Mouse (Mus musculus) embryo, embryonic 10.5 days (tissue): ENCODE results near the gene Commd6.
"Not testable (repeated sequence)": the region's sequence is repeated elsewhere in the genome, so short reads cannot be mapped to it uniquely, and the experiment has no call there.

ENCODE experiments used
- DNase-seq: peaks from one replicate; pipeline ENCODE4 v3.0.0-alpha.2; 2015; ENCODE audit warnings: low spot score

Commd6 gene

DNA sequence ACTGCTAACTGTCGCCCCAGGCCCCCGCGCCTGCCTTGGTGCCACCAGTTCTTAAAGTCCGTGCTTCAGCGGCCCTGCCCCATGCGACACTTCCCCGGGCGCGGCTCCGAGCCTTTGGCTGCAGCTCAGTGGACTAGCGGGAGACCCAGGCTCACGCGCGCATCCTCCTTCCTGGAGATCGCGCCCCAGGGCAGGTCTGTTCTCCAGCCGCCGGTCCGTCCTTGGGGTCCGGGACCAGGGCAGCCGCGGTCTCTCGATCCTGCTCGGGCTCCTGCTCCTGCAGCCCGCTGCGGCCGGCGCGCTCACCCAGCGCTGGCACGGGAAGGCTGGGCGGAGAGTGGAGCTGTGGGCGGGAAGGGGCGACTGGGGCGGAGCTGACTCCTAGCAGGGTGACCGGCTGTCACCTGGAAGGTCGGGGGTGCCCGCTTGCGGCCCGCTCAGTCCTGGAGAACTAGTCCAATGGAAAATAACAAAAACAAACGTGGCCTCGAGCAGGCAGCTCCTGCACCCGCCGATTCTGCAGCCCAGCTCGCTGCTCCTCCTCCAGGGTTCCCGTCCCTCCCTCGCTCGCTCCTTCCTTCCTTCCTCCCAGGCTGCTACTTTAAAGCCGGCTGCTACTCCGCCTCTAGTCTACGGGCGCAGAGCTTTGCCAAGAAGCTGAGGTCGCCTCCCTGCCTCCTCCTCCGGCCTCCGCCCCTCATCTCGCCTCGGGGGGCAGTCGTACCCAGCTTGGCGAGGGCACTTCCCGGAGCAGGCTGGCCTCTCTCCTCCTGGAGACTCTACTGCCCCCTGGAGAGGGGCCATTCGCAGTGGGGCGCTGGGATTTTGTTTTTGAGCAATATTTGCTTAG lies 31.7 kb downstream of the Commd6 start, which contains the start of gene Tbc1d4:
Gene Tbc1d4, minus strand, starts transcription at position 673 of the 850 bp plus-strand sequence.
- DNase-seq: peak; percentile 85

DNA sequence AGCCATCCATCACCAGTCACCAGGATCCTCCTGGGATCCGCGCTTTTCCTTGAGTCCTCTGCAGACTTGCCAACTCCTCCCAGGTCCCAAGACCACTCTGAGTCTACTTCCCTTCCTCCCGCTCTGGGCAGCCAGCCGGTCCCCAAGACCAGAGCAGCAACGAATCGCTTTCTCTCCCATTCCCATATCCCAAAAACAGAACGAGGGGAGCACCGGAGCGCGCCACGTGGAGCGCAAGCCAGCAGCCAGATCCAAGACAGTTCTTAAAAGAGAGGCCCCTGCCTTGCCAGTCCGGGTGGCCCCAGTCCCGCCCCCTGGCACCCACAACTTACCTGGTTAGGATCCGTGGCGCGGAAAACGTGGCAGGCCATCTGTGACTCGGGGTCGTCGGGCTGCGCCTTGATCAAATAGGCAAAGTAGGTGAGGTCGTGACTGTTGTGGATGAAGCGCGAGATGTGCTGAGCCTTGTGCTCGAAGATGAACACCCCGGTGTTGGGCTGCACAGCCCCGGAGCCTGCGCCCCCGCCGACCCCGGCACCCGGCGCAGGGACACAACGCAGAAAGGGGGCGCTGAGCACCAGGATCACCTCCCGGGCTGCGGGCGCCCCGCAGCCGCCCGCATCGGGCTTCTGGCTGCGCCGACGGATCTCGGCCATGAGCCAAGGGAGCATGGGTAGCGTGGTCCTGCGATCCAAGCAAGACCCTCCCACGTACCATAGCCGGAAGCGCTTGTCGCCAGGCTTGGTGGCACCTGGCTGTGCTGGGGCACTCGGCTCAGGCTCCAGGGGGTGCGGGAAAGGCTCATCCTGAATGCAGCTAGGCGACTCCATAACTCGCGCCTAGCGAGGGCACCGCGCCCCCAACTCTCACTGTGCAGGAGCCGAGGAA lies 32.6 kb downstream of the Commd6 start:
- peak; percentile 50 for DNase-seq

DNA sequence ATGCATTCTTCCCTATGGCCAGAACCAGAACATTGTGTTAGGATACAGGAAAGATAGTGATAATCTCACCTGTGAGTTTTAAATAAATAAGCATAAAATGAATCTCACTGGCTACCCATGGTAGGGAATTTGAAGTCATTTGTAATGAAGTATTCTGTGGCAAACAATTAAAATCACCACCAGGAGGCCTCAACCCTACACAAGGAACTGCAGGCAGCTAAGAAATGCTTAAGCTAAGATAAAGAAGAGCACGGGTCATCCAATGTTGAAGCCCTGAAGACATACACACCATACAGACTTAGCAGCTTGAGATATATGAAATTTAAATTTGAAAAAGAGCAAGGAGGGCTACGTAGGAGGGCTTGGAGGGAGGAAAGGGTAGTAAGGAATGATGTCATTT lies 34.6 kb downstream of the Commd6 start:
- no peak for DNase-seq

DNA sequence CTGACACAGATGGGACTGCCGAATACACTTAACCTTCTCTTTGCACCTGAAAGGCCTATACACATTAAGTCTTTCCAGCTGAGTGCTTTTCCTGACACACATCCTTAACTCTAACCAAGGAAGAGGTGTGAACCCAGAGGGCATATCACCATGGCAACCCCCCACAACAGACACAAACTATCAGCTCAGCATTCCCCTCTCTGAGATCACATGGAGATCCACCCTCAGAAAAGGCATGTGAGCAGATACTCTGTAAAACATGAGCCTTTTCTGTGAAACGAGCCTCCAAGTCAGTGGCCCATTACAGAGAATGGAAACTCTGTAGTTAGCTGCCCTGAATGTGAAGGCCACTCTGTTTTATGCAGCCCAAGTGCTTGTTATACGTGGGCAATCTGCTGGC lies 37.6 kb downstream of the Commd6 start:
- DNase-seq: peak; percentile 37

DNA sequence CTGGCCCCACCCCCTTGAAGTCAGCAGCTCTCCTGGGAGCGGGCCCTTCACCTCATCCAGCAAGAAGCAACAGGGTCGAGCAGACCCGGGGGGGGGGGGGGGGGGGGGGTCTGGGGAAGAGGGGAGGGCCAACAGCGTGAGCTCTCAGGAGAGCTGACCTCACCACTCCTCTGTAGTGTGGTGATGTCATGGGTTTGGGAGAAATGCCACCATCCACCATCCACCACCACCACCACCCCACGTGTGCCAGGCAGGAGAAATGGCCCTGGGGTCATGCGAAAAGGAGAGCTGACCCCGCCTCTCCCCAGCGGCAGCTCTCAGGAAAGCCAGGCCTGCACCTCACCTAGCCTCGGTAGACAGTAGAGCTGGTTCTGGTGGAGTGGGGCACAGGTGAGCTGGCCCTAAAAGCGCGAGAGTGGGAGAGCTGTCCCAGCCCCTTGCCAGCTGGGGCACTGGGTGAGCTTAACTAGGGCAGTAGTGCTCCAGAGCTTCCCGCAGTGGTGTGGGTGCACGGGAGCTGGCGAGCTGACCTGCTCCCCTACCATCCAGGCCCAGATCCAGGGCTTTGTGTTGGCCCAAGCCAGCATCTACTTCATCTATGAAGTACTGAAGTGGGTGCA lies 43.3 kb downstream of the Commd6 start:
- DNase-seq: no peak

DNA sequence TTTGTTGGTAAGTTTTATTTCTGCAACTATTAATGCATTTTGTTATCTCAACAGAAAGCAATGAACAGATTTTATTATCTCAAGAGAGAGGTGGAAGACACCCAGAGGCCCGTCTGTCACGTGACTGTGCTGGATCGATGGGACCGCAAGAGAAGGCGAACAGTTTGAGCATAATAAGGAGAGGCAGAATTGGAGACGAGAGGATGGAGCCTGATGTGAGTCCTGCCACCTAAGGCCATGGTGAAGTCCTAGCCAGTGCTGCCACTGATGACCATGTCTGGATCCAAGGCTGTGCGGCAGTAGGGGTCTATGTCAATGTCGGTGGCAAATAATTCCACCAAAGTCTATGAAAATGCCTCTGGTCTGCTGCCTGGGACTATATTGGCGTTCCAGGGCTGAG lies 43.8 kb downstream of the Commd6 start:
- no peak for DNase-seq

DNA sequence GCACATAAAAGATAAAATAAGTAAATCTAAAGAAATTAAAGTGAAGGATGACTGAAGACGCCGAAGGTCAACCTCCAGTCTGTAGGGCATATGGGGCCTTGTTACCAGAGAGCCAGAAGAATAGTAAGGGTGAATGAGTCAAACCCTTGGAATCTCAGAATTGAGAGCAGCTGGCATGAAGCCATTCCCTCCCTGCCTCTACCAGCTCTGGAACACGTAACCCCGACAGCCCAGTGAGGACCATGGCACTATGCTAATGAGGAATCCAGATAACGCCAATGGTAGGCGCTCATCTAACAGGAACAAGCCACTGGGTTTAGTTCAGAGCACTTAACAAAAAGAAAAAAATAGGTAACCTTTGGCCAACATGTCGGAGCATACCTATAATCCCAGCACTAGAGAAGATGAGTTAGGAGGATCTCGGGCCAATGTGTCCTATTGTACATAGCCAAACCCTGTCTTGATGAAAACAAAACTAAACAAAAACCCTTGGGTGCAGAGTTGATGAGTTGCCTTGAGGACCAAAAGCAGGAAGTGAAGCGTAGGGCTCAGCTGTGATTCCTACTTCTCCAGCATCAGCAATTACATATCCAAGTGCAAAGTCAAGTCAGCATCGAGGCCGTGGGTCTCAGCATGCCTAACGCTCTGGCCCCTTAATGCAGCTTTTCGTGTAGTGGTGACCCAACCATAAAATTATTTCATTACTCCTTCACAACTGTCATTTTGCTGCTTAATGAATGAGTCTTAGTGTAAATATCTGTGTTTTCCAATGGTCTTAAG lies 45.0 kb downstream of the Commd6 start:
- DNase-seq: no peak

DNA sequence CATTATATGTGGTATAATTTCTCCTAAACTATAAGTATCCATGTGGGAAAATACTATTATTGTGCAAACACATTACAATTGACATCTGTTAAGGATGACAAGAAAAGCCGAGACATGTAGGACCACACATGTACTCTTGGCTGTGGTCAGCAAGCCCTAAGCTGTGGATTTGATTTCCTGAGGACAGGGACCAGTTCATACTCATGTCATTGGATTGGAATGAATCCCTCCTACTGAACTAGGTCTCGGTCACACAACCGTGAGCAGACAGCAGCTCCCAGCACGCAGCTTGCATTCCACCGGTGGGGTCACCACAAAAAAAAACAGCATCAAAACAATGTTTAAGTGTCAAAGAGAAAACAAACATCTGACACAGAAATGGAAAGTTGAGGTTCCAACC lies 46.5 kb downstream of the Commd6 start:
- DNase-seq: no peak

DNA sequence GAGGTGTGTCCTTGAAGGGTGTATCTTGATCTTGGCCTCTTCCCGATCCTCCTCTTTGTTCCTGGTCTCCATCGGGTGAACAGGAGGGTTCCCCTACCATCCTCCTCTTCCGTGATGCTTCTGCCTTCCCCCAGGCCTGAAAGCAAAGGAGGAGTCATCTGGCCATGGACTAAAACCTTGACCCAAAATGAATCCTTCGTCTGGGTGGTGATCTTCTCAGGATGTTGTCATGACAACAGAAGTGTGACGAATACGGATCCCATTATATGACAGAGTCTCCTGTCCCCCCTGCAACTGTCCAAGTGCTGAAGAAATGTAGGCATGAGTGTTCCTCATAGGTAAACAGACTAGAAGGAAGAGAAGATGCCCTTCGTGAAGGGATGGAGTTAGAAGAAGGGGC lies 47.1 kb downstream of the Commd6 start:
- no peak for DNase-seq

DNA sequence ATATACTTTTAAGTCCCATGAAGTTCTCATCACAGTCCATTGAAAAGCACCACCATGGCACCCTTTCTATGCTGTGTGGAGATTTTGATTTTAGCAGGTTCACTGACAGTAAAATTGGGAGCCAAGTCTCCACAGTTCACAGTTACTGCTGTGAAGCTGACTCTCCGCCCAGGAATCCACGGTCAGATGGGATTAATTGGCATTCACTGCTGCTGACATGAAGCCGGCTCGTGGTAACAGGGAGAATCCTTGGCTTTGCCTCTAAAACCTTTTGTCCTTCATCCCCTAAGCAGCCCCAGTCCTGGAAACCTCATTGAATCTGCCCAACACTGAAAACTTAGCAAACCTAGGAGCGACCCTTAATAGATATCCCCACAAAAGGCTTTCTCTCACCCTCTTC lies 49.4 kb downstream of the Commd6 start:
- DNase-seq: no peak

DNA sequence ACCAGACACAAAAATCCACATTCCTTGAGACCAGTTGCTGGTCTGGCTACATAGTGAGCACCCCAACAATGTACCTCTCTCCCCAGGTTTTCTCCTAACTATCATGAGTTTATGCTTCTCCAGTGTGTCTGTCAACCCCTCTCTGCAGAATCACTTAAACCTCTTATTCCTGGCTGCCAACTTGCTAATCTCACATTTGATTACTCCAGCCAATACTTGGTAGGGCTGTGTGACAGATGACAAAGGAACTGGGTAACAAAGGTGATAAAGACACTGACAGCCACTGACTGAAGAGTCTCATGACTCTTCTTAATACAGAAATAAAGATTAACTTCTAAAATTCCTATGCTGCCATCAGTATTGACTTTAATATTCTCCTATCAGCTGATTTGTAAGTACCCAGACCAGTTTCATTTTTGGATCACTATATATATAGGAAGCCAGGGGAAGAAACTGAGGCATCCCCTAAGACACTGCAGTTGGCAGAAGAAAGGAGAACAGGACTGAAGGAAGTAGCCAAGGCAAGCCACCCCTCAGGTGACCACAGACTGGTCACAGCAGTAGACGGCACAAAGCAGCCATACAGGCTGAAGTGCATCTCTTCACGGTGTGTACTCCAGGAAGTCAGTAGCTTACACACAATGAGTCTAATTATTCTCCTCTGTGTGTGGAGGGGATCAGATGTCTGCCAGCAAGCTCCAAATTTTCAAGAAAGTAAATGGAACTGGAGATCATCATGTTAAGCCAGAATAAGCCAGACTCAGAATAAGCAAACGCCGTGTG lies 52.1 kb downstream of the Commd6 start:
- not testable (repeated sequence) for DNase-seq

DNA sequence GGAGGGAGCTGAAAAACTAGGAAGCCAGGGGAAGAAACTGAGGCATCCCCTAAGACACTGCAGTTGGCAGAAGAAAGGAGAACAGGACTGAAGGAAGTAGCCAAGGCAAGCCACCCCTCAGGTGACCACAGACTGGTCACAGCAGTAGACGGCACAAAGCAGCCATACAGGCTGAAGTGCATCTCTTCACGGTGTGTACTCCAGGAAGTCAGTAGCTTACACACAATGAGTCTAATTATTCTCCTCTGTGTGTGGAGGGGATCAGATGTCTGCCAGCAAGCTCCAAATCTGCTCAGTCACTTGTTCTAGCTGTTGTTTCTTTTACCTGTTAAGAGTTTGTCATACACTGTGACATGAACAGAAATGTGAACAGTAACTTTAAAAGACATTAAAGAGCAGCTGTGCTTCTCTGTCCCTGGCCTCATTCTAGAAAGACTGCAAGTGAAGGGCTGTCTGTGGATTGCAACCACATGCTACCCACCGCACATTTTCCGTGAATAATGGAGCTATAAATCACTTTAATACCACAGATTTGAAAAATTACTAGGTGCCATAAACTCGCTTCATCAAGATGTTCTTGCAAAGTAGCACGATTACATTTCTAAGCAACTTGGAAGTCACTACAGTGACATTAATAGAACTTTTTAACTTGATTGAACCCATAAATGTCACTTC lies 53.0 kb downstream of the Commd6 start:
- DNase-seq: not testable (repeated sequence)

DNA sequence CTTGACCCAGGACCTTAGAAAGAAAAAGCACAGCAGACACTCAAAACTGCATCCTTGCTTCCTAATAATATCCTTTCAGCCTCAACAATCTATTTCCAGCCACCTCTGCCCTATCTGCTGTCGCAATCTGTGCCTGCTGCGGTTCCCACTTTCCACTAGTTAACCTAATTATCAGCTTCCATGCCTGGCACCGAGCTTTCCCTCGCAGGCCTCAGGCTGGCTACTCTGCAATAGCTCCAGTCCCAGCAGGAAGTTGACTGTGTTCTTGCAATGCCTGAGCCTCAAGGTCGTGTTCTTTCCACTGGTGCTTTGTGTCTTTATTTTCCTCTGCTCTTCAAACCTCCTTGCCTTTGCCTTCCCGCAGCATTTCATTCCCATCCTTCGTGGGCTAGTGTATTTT lies 54.4 kb downstream of the Commd6 start:
- no peak for DNase-seq
